Mouse (Mus musculus) neural tube, embryonic 14.5 days (tissue): ENCODE data around the gene Arpc1b. TPM values are rescaled to one million over a fixed set of nuclear protein-coding genes. Genes with fewer than 3 reads are reported as not detected.
A peak's percentile ranks its signal among the peaks of the same experiment; 100 is the strongest.
"Not testable (repeated sequence)": the region's sequence is repeated elsewhere in the genome, so short reads cannot be mapped to it uniquely, and the experiment has no call there.

ENCODE experiments used
- ATAC-seq: fragments of 200-750 bp; cut with Nextera tagmentation; 2 replicates; pipeline ENCODE4 v1.8.0; 2017; ENCODE audit warnings: low read depth, mild to moderate bottlenecking, moderate TSS enrichment, moderate library complexity
- H3K27ac ChIP-seq: fragments of 300-500 bp; sonication (generic); 2 replicates; pipeline ENCODE4 v1.5.1; 2014; ENCODE audit warnings: low read depth, mild to moderate bottlenecking, control low read depth, low read length, moderate library complexity, mixed read lengths
- H3K27me3 ChIP-seq: fragments of 300-500 bp; sonication (generic); 2 replicates; pipeline ENCODE4 v1.6.1; 2014; ENCODE audit warnings: low read length; ENCODE audit not compliant: control insufficient read depth, insufficient read depth
- H3K36me3 ChIP-seq: fragments of 300-500 bp; sonication (generic); 2 replicates; pipeline ENCODE4 v1.6.1; 2014; ENCODE audit warnings: low read length, mixed read lengths; ENCODE audit not compliant: control insufficient read depth, insufficient read depth
- H3K4me1 ChIP-seq: fragments of 300-500 bp; sonication (generic); 2 replicates; pipeline ENCODE4 v1.6.1; 2014; ENCODE audit warnings: low read length; ENCODE audit not compliant: control insufficient read depth, insufficient read depth
- H3K4me2 ChIP-seq: fragments of 300-500 bp; sonication (generic); 2 replicates; pipeline ENCODE4 v1.6.1; 2014; ENCODE audit warnings: mild to moderate bottlenecking, low read depth, low read length, control low read depth
- H3K4me3 ChIP-seq: fragments of 300-500 bp; sonication (generic); 2 replicates; pipeline ENCODE4 v1.5.1; 2014; ENCODE audit warnings: low read depth, low read length, control low read depth, mixed read lengths
- H3K9ac ChIP-seq: fragments of 300-500 bp; sonication (generic); replicated peaks from 2 replicates; pipeline ENCODE4 v1.6.1; 2014; ENCODE audit warnings: low read depth, mild to moderate bottlenecking, control low read depth, low read length, mixed read lengths
- H3K9me3 ChIP-seq: fragments of 300-500 bp; sonication (generic); 2 replicates; pipeline ENCODE4 v1.6.1; 2016; ENCODE audit warnings: low read length; ENCODE audit not compliant: control insufficient read depth
- WGBS: fragments of 180-500 bp; shearing (Covaris S2); extraction: QIAGEN DNeasy Blood & Tissue Kit; methylation state at CpG from one replicate; pipeline ENCODE4 v1.1.7; 2014; 5-methylcytosine and 5-hydroxymethylcytosine counted together
- polyA plus RNA-seq: library from polyadenylated mRNA; unstranded; fragments of >200 nt; fragmentation: Nextera tagmentation; extraction: Ambion mirVana; gene quantifications from 2 replicates; pipeline ENCODE4 v1.2.1, GENCODE M21; 2014

The Arpc1b gene
- polyA plus RNA-seq, result 14.1 and 41.7 TPM in 2 replicates

- no peak within 1 kb of the TSS for H3K27ac ChIP-seq
Observed at GRCm38 (mm10) chr5:145114071-145114605, at the start of gene Arpc1b. Gene Arpc1b, plus strand, starts transcription at chr5:145114215.

GRCm38 (mm10) chr5:145064765-145065340, 49.2 kb upstream of the Arpc1b start:
- WGBS, result 85% methylated on average over 1 of the region's 1 CpGs
- Histone ChIP-seq H3K27me3 (no peaks in the 10 kb centered on the region), H3K36me3 (no peaks in the 10 kb centered on the region), H3K4me2 (no peak overlapping the region), H3K4me1 (no peaks in the 10 kb centered on the region), H3K9ac (no peak overlapping the region), H3K4me3 (no peak overlapping the region), H3K27ac (no peak overlapping the region), H3K9me3 (no peaks in the 10 kb centered on the region)
- no peak for ATAC-seq

More at GRCm38 (mm10) chr5:145114071-145114605, at the start of gene Arpc1b:
- no peaks in the 10 kb centered on the region for H3K27me3 ChIP-seq
- peak within 1 kb of the TSS; percentile 47 for H3K9ac ChIP-seq
- peak; percentile 22; the same call in 1 of the 2 replicates for ATAC-seq
- H3K36me3 ChIP-seq, result peaks cover 13% of the 10 kb centered on the region
- no peaks in the 10 kb centered on the region for H3K9me3 ChIP-seq
- WGBS, result under 1% methylated on average over 40 of the region's 53 CpGs
- H3K4me3 ChIP-seq, result peak within 1 kb of the TSS; percentile 37
- H3K4me1 ChIP-seq, result no peaks in the 10 kb centered on the region
- H3K4me2 ChIP-seq, result peak within 1 kb of the TSS; percentile 52

DNA sequence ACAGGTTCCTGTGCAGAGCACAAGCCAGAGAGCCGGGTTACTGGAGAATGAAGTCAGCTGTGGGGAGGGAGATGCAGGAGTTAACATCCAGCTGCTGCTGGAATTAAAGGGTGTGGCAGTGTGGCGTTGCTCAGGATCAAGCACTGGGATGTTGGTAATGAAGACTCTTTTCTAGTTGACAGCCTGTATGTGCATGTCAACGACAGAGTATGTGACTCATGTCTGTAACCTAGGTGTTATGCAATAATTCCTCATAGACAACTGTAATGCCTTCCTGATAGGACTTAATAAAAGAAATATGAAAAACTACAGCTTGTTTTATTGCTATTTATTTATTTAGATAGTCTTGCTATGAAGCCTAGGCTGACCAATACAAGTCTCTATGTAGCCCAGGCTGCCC, 45.2 kb upstream of the Arpc1b start:
- no peak overlapping the region for H3K4me2 ChIP-seq
- no peaks in the 10 kb centered on the region for H3K9me3 ChIP-seq
- H3K9ac ChIP-seq, result no peak overlapping the region
- no peaks in the 10 kb centered on the region for H3K4me1 ChIP-seq
- H3K27me3 ChIP-seq, result no peaks in the 10 kb centered on the region
- ATAC-seq, result no peak
- no peak overlapping the region for H3K27ac ChIP-seq
- no peaks in the 10 kb centered on the region for H3K36me3 ChIP-seq
- 66% methylated on average over 3 of the region's 3 CpGs for WGBS
- no peak overlapping the region for H3K4me3 ChIP-seq

GRCm38 (mm10) chr5:145069707-145070106, 44.3 kb upstream of the Arpc1b start:
- 3% methylated on average over 5 of the region's 5 CpGs for WGBS
- H3K36me3 ChIP-seq, result no peaks in the 10 kb centered on the region
- H3K9ac ChIP-seq, result no peak overlapping the region
- H3K4me1 ChIP-seq, result no peaks in the 10 kb centered on the region
- no peaks in the 10 kb centered on the region for H3K9me3 ChIP-seq
- H3K27me3 ChIP-seq, result no peaks in the 10 kb centered on the region
- H3K4me2 ChIP-seq, result no peak overlapping the region
- H3K4me3 ChIP-seq, result no peak overlapping the region
- ATAC-seq, result peak; percentile 60; the same call in 1 of the 2 replicates
- H3K27ac ChIP-seq, result no peak overlapping the region

- no peak overlapping the region for H3K9ac ChIP-seq
- H3K27ac ChIP-seq, result no peak overlapping the region
- no peaks in the 10 kb centered on the region for H3K9me3 ChIP-seq
- H3K27me3 ChIP-seq, result no peaks in the 10 kb centered on the region
- H3K4me1 ChIP-seq, result no peaks in the 10 kb centered on the region
- no peaks in the 10 kb centered on the region for H3K36me3 ChIP-seq
- no peak overlapping the region for H3K4me3 ChIP-seq
- WGBS, result 53% methylated on average over 6 of the region's 6 CpGs
- ATAC-seq, result no peak
- no peak overlapping the region for H3K4me2 ChIP-seq
Observed at GRCm38 (mm10) chr5:145071342-145071741, 42.7 kb upstream of the Arpc1b start.

DNA sequence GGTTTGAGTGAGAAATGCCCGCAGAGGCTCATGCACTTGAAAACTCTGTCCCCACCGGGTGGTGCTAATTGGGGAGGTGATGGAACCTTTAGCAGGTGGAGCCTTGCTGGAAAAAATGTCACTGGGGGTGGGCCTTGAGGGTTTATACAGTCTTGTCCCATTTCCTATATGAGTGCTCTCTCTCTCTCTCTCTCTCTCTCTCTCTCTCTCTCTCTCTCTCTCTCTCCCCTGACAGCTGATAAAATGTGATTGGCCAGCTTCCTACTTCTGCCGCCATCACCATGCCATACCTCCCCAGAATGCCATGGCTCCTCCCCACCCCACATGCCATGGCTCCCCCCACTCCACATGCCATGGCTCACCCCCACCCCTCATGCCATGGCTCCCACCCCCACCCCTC, 38.9 kb upstream of the Arpc1b start:
- ATAC-seq, result no peak
- H3K4me3 ChIP-seq, result no peak overlapping the region
- no peak overlapping the region for H3K9ac ChIP-seq
- H3K4me1 ChIP-seq, result no peaks in the 10 kb centered on the region
- 69% methylated on average over 3 of the region's 3 CpGs for WGBS
- no peak overlapping the region for H3K27ac ChIP-seq
- no peaks in the 10 kb centered on the region for H3K36me3 ChIP-seq
- no peaks in the 10 kb centered on the region for H3K9me3 ChIP-seq
- H3K4me2 ChIP-seq, result no peak overlapping the region
- no peaks in the 10 kb centered on the region for H3K27me3 ChIP-seq

DNA sequence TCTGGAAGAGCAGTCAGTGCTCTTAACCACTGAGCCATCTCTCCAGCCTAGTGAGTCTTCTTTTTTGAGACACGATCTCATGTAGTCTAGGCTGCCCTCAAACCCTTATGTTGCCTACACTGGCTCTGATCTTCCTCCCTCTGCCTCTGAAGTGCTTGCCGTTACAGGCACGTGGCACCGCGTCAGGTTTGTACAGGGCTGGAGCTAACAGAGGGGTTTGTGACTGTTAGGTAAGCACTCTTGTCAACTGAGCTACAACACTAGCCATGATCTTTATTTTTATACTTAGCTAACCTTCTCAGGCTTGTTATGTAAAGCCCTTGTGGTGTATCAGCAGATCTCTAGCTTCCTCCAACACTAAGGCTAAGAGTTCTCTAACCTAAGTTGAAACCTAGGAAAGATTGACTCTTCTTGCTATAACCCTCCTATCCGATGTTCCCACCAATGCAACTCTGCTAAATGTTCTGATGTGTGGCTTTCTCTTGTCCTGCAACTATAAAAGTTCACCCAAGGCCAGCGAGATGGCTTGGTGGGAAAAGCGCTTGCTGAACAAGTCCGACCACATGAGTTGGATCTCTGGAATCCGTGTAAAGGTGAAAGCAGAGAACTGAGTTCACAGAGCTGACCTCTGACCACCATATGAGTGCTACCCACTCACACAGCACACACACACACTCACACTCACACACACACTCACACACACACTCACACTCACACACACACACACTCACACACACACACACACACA, 32.0 kb upstream of the Arpc1b start:
- H3K4me2 ChIP-seq, result no peak overlapping the region
- no peak overlapping the region for H3K27ac ChIP-seq
- no peaks in the 10 kb centered on the region for H3K9me3 ChIP-seq
- H3K27me3 ChIP-seq, result no peaks in the 10 kb centered on the region
- WGBS, result 93% methylated on average over 10 of the region's 10 CpGs
- ATAC-seq, result no peak
- H3K9ac ChIP-seq, result no peak overlapping the region
- H3K36me3 ChIP-seq, result no peaks in the 10 kb centered on the region
- H3K4me1 ChIP-seq, result peaks cover 9% of the 10 kb centered on the region
- H3K4me3 ChIP-seq, result no peak overlapping the region

DNA sequence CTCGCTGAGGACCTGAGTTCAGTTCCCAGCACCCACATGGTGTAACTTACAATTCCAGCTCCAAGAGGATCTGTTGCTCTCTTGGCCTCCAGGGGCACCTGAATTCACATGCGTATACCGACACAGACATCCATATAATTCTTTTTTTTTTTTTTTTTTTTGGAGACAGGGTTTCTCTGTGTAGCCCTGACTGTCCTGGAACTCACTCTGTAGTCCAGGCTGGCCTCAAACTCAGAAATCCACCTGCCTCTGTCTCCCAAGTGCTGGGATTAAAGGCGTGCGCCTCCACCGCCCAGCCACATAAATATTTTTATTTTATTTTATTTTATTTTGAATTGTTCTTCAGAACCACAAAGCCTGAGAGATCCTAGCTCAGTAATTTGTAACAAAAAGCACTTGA, 30.8 kb upstream of the Arpc1b start:
- H3K36me3 ChIP-seq, H3K9me3 ChIP-seq, H3K27me3 ChIP-seq, H3K4me1 ChIP-seq: not testable (repeated sequence)
- 58% methylated on average over 6 of the region's 6 CpGs for WGBS
- peak; percentile 38 for ATAC-seq
- Histone ChIP-seq H3K9ac (peak overlapping the region; percentile 92), H3K4me2 (peak overlapping the region; percentile 87), H3K4me3 (peak overlapping the region; percentile 85), H3K27ac (peak overlapping the region; percentile 84)
